Mouse (Mus musculus) heart, embryonic 15.5 days (tissue): ENCODE results near the gene Igfbp7. TPM values are rescaled to one million over a fixed set of nuclear protein-coding genes. Genes with fewer than 3 reads are reported as not detected.
A peak's percentile ranks its signal among the peaks of the same experiment; 100 is the strongest.

Experiments used
- ATAC-seq: fragments of 200-750 bp; cut with Nextera tagmentation; replicated peaks from 2 replicates; pipeline ENCODE4 v1.8.0; 2017; ENCODE audit warnings: low read depth, moderate TSS enrichment; ENCODE audit not compliant: insufficient number of reproducible peaks, insufficient read depth, low FRiP score
- H3K27ac ChIP-seq: fragments of 300-500 bp; sonication (generic); 2 replicates; pipeline ENCODE4 v1.5.1; 2015; ENCODE audit warnings: mild to moderate bottlenecking, inconsistent platforms
- H3K27me3 ChIP-seq: fragments of 300-500 bp; sonication (generic); 2 replicates; pipeline ENCODE4 v1.6.1; 2015; ENCODE audit warnings: inconsistent platforms
- H3K36me3 ChIP-seq: fragments of 300-500 bp; sonication (generic); 2 replicates; pipeline ENCODE4 v1.6.1; 2015; ENCODE audit warnings: mild to moderate bottlenecking, inconsistent platforms
- H3K4me1 ChIP-seq: fragments of 300-500 bp; sonication (generic); replicated peaks from 2 replicates; pipeline ENCODE4 v1.6.1; 2015; ENCODE audit warnings: inconsistent platforms
- H3K4me2 ChIP-seq: fragments of 300-500 bp; sonication (generic); 2 replicates; pipeline ENCODE4 v1.6.1; 2015; ENCODE audit warnings: inconsistent platforms, mild to moderate bottlenecking, moderate library complexity
- H3K4me3 ChIP-seq: fragments of 300-500 bp; sonication (generic); 2 replicates; pipeline ENCODE4 v1.5.1; 2015; ENCODE audit warnings: mild to moderate bottlenecking, inconsistent platforms
- H3K9ac ChIP-seq: fragments of 300-500 bp; sonication (generic); 2 replicates; pipeline ENCODE4 v1.6.1; 2015; ENCODE audit warnings: mild to moderate bottlenecking, inconsistent platforms
- H3K9me3 ChIP-seq: fragments of 300-500 bp; sonication (generic); replicated peaks from 2 replicates; pipeline ENCODE4 v1.6.1; 2016; ENCODE audit warnings: inconsistent platforms
- WGBS: fragments of 180-500 bp; shearing (Covaris S2); methylation state at CpG from one replicate; pipeline ENCODE4 v1.1.7; 2015; ENCODE audit warnings: mixed read lengths; 5-methylcytosine and 5-hydroxymethylcytosine counted together
- polyA plus RNA-seq: library from polyadenylated mRNA; unstranded; fragments of >200 nt; fragmentation: Nextera tagmentation; extraction: Ambion mirVana; gene quantifications from 2 replicates; pipeline ENCODE4 v1.2.1, GENCODE M21; 2015

The Igfbp7 gene
- polyA plus RNA-seq, 1 experiment from 2014 or later: 74.2 TPM

- H3K9me3 ChIP-seq: no peaks in the 10 kb centered on the region
- no peak for ATAC-seq
- no peaks in the 10 kb centered on the region for H3K27me3 ChIP-seq
- H3K4me2 ChIP-seq: no peak overlapping the region
- no peak overlapping the region for H3K27ac ChIP-seq
- peaks cover 9% of the 10 kb centered on the region; the same call in 1 of the 2 replicates for H3K4me1 ChIP-seq
- no peaks in the 10 kb centered on the region for H3K36me3 ChIP-seq
- H3K9ac ChIP-seq: no peak overlapping the region
- WGBS: 60% methylated on average over 8 of the region's 8 CpGs
- no peak overlapping the region for H3K4me3 ChIP-seq
Observed at GRCm38 (mm10) chr5:77387414-77387704, 20.5 kb downstream of the Igfbp7 start.

- WGBS: 49% methylated on average over 10 of the region's 10 CpGs
- 0 out of 2 replicates have a peak, but pooled peaks have one; percentile 18 for ATAC-seq
- H3K9me3 ChIP-seq: no peaks in the 10 kb centered on the region
- H3K4me3 ChIP-seq: no peak overlapping the region
- no peak overlapping the region for H3K9ac ChIP-seq
- no peak overlapping the region for H3K27ac ChIP-seq
- H3K4me2 ChIP-seq: no peak overlapping the region
- no peaks in the 10 kb centered on the region for H3K27me3 ChIP-seq
- H3K4me1 ChIP-seq: peaks cover 9% of the 10 kb centered on the region; the same call in 1 of the 2 replicates
- H3K36me3 ChIP-seq: no peaks in the 10 kb centered on the region
Observed at GRCm38 (mm10) chr5:77386596-77387413, 21.0 kb downstream of the Igfbp7 start.

- no peak overlapping the region for H3K9ac ChIP-seq
- no peaks in the 10 kb centered on the region for H3K9me3 ChIP-seq
- WGBS: 64% methylated on average over 6 of the region's 6 CpGs
- no peak for ATAC-seq
- no peaks in the 10 kb centered on the region for H3K27me3 ChIP-seq
- H3K4me1 ChIP-seq: peaks cover 9% of the 10 kb centered on the region; the same call in 1 of the 2 replicates
- H3K4me3 ChIP-seq: no peak overlapping the region
- H3K27ac ChIP-seq: no peak overlapping the region
- no peaks in the 10 kb centered on the region for H3K36me3 ChIP-seq
- H3K4me2 ChIP-seq: no peak overlapping the region
Observed at GRCm38 (mm10) chr5:77385900-77386595, 21.8 kb downstream of the Igfbp7 start.

- WGBS: 85% methylated on average over 5 of the region's 5 CpGs
- H3K36me3 ChIP-seq: no peaks in the 10 kb centered on the region
- peaks cover 9% of the 10 kb centered on the region; the same call in 1 of the 2 replicates for H3K4me1 ChIP-seq
- H3K9me3 ChIP-seq: no peaks in the 10 kb centered on the region
- no peaks in the 10 kb centered on the region for H3K27me3 ChIP-seq
- no peak overlapping the region for H3K9ac ChIP-seq
- no peak for ATAC-seq
- H3K4me3 ChIP-seq: no peak overlapping the region
- no peak overlapping the region for H3K27ac ChIP-seq
- H3K4me2 ChIP-seq: no peak overlapping the region
Observed at GRCm38 (mm10) chr5:77385221-77385620, 22.6 kb downstream of the Igfbp7 start.

GRCm38 (mm10) chr5:77384724-77385123, 23.1 kb downstream of the Igfbp7 start:
- WGBS: 74% methylated on average over 9 of the region's 9 CpGs
- no peak overlapping the region for H3K9ac ChIP-seq
- peaks cover 9% of the 10 kb centered on the region; the same call in 1 of the 2 replicates for H3K4me1 ChIP-seq
- H3K27me3 ChIP-seq: no peaks in the 10 kb centered on the region
- ATAC-seq: no peak
- no peaks in the 10 kb centered on the region for H3K9me3 ChIP-seq
- no peak overlapping the region for H3K27ac ChIP-seq
- H3K4me3 ChIP-seq: no peak overlapping the region
- no peaks in the 10 kb centered on the region for H3K36me3 ChIP-seq
- no peak overlapping the region for H3K4me2 ChIP-seq

GRCm38 (mm10) chr5:77383799-77384554, 23.9 kb downstream of the Igfbp7 start:
- WGBS: 76% methylated on average over 5 of the region's 5 CpGs
- Histone ChIP-seq H3K9ac (no peak overlapping the region), H3K4me2 (no peak overlapping the region), H3K36me3 (no peaks in the 10 kb centered on the region), H3K4me1 (peaks cover 9% of the 10 kb centered on the region; the same call in 1 of the 2 replicates), H3K27ac (no peak overlapping the region), H3K27me3 (no peaks in the 10 kb centered on the region), H3K9me3 (no peaks in the 10 kb centered on the region), H3K4me3 (no peak overlapping the region)
- ATAC-seq: no peak; the same call in 1 of the 2 replicates

GRCm38 (mm10) chr5:77381686-77382085, 26.2 kb downstream of the Igfbp7 start:
- ATAC-seq: no peak

GRCm38 (mm10) chr5:77381283-77381682, 26.6 kb downstream of the Igfbp7 start:
- no peaks in the 10 kb centered on the region for H3K27me3 ChIP-seq
- no peak overlapping the region for H3K27ac ChIP-seq
- H3K4me3 ChIP-seq: no peak overlapping the region
- 84% methylated on average over 7 of the region's 7 CpGs for WGBS
- no peaks in the 10 kb centered on the region for H3K9me3 ChIP-seq
- H3K4me2 ChIP-seq: no peak overlapping the region
- H3K9ac ChIP-seq: no peak overlapping the region
- no peaks in the 10 kb centered on the region for H3K36me3 ChIP-seq
- no peak for ATAC-seq
- peaks cover 4% of the 10 kb centered on the region; the same call in 1 of the 2 replicates for H3K4me1 ChIP-seq

More at GRCm38 (mm10) chr5:77381686-77382085, 26.2 kb downstream of the Igfbp7 start:
- Histone ChIP-seq H3K9ac (no peak overlapping the region), H3K4me3 (no peak overlapping the region), H3K4me1 (peaks cover 8% of the 10 kb centered on the region; the same call in 1 of the 2 replicates), H3K4me2 (no peak overlapping the region), H3K27me3 (no peaks in the 10 kb centered on the region), H3K27ac (no peak overlapping the region), H3K36me3 (no peaks in the 10 kb centered on the region), H3K9me3 (no peaks in the 10 kb centered on the region)
- 83% methylated on average over 5 of the region's 5 CpGs for WGBS

- WGBS: 81% methylated on average over 17 of the region's 17 CpGs
- Histone ChIP-seq H3K9ac (no peak overlapping the region), H3K4me3 (no peak overlapping the region)
Observed at GRCm38 (mm10) chr5:77380321-77380901, 27.4 kb downstream of the Igfbp7 start.

GRCm38 (mm10) chr5:77379434-77380135, 28.3 kb downstream of the Igfbp7 start:
- Histone ChIP-seq H3K9ac (no peak overlapping the region), H3K27me3 (no peaks in the 10 kb centered on the region), H3K27ac (no peak overlapping the region), H3K9me3 (no peaks in the 10 kb centered on the region), H3K4me3 (no peak overlapping the region), H3K4me1 (peaks cover 8% of the 10 kb centered on the region; the same call in 1 of the 2 replicates), H3K4me2 (no peak overlapping the region), H3K36me3 (no peaks in the 10 kb centered on the region)
- no peak for ATAC-seq
- 72% methylated on average over 14 of the region's 14 CpGs for WGBS

More at GRCm38 (mm10) chr5:77380321-77380901, 27.4 kb downstream of the Igfbp7 start:
- H3K9me3 ChIP-seq: no peaks in the 10 kb centered on the region
- 0 out of 2 replicates have a peak, but pooled peaks cover 3% of the 10 kb centered on the region for H3K4me1 ChIP-seq
- no peak for ATAC-seq
- no peak overlapping the region for H3K4me2 ChIP-seq
- no peaks in the 10 kb centered on the region for H3K36me3 ChIP-seq
- H3K27ac ChIP-seq: no peak overlapping the region
- H3K27me3 ChIP-seq: no peaks in the 10 kb centered on the region
